Mouse (Mus musculus): ENCODE measurements at regions not wholly inside any gene's neighbourhood (a gene's known extent, or its start where the extent isn't known, plus 50 kb on each side); places are given as distances from the start of the nearest gene placed in this dataset.
A peak's percentile ranks its signal among the peaks of the same experiment; 100 is the strongest.

DNA sequence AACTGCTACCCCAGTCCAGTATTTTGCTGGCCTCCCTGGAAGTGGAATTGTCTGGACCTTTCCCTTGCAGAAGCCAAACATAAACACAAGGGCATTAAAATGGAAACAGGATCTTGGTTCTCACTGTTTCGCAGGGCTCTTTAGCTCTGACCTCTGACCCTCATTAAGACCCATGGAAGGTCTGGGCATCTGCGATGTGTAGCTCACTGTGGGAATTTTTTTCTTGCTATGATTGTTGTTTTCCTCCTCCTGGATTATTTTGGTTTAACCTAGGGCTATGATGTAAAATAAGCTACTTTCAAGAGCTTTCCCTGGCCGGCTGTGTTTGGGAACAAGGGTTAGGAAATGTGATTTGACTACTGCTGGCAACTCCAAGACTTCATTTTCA is 158.1 kb upstream of the Dph6 start:
- intact Hi-C loops (cut with DNase I) = no loop called here
- no peak for DNase-seq (ENCODE audit: low spot score in 2 of 2)

DNA sequence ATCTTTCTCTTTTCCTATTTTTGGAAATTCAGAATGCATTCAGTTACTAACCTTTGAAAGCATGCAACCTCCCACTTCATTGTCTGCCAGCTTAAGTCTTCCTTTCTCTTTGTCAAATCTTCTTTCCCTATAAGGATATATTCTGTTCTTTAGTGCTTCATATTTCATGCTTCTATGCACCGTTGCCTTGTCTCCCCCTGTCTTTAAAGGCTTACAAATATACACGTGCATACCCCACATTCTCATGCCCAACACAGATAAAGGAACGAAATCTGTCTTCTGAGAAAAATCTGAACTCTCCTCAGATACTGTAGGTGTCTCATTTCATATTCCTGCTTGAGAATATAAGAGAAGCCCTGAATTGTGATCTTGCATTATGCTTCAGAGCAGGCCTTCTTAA is 167.9 kb upstream of the Dph6 start:
- no peak for DNase-seq (ENCODE audit: low spot score in 2 of 2)
- intact Hi-C loops (cut with DNase I) = no loop called here

DNA sequence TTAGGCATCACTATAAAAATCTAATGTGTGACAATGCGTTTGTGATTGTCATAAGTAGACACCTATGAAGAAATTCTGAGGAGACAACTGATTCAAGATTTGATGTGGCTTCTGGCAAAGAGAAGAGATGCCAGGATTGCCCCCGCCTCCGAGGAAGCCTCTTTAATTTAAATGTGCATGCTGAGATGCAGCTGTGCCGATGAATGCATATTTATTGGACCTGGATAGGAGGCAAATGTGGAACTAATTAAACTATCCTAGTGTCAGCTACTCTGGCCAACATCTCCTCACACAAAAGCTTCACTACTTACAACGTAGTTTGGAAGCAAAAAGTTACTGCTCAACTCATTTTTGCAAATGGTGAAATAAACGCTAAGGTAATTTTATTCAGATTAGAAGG is 173.4 kb upstream of the Dph6 start:
- no peak for DNase-seq (ENCODE audit: low spot score in 2 of 2)
- intact Hi-C loops (cut with DNase I) = no loop called here

DNA sequence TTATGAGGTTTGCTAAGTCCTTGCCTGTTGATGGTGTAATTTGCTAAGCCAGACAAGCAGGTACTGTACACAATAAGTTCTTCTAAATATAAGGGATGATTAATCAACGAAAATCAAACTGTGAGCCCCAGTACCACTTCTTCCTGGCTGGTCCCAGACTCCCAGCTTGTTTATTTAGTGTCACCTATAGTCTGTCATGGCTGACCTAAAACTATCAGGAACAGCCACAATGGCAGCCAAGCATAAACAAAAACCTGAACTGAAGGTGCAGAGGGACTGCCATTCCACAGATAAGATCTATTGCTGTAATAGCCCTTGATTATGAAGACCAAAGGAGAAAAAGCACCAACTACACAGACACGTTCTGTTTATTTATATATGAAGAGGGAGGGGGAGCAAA is 180.9 kb upstream of the Dph6 start:
- intact Hi-C loops (cut with DNase I) = no loop called here
- no peak for DNase-seq (ENCODE audit: low spot score in 2 of 2)

DNA sequence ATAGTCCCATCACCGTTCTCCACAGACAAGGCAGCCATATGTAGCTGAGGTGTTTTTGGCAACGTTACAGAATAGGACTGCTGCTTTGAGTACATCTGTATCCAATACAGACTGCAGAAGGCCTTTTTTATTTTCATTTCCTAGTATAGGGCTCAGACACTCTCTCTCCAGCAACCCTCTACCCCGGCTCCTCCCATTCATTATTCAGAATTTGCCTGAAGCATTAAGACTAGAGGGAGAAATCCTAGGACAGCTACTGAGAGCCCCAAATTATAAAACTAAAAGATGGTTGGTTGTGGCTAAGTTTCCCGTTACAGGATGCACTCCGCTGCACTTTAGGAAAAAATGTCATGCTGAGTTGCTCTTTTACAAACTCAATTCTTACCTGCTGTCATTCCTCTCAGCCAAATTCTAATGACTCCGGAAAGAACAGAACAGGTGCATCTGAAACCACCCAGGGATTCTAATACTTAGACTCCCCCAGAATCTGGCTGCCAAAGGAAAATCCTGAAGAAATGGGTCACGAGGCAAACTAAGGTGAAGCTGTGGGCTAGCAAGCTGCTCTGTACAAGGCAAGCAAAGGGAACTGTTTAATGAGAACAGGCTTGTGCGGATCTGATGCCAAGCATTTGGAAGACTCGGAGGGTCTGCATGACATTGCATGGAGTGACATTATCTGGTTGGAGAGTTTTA is 189.1 kb upstream of the Dph6 start:
- no peak for DNase-seq (ENCODE audit: low spot score in 2 of 2)
- intact Hi-C loops (cut with DNase I) = no loop called here

DNA sequence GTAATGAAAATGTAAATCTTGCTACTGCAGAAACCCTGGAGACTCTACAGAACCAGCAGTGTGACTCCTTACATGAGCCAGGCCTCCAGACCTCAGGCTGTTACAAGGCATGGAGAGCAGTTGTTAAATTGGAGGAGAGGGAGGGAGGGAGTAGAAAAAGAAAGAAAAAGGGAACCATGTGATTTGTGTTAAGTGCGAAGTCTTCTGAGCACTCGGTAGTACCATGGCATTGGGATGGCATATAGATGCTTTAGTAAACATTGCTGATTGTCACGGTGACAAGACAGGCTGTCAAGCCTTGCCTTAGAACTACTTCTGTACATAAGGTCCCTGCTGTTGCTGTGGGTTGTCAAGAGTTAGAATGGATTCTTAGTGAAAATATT is 189.6 kb upstream of the Dph6 start:
- DNase-seq (ENCODE audit: low spot score in 2 of 2) = no peak
- intact Hi-C loops (cut with DNase I) = no loop called here

DNA sequence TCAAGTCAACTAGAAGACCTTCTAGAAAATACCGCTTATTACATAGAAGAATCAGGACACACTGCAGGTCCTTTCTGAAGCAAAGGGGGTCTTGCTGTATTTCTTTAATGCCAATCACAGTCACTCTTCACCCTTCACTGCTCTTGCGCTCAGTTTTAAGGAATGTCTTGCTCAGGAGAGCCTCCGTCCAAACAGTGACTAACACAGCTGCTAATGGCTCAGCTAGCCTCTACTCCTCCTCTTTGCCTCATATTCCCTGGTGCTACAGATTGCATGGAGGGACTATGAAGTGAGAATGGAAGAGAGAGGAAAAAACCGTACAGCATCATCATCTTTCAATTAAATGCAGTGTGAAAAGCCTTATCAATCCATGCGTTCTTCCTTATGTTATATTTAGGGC is 193.7 kb upstream of the Dph6 start:
- no peak for DNase-seq (ENCODE audit: low spot score in 2 of 2)
- intact Hi-C loops (cut with DNase I) = no loop called here

DNA sequence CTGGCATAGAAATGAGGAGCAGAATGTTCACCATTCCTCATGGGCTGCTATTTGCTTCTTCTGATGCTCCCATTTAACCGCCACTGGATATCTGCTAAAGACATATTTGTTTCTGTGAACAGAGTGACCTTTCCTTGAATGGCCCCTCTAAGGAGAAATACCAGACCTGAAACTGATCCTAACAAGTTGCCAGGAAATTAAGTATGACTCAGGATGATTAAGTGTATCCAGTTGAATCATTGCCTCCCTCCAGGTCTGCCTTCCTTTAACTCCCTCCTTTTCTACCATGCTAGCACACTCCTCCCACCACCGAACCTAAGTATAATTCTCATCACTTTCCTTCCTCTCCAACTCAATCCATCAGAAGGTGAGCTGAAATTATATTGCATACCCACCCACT is 194.2 kb upstream of the Dph6 start:
- DNase-seq (ENCODE audit: low spot score in 2 of 2) = no peak
- intact Hi-C loops (cut with DNase I) = no loop called here

DNA sequence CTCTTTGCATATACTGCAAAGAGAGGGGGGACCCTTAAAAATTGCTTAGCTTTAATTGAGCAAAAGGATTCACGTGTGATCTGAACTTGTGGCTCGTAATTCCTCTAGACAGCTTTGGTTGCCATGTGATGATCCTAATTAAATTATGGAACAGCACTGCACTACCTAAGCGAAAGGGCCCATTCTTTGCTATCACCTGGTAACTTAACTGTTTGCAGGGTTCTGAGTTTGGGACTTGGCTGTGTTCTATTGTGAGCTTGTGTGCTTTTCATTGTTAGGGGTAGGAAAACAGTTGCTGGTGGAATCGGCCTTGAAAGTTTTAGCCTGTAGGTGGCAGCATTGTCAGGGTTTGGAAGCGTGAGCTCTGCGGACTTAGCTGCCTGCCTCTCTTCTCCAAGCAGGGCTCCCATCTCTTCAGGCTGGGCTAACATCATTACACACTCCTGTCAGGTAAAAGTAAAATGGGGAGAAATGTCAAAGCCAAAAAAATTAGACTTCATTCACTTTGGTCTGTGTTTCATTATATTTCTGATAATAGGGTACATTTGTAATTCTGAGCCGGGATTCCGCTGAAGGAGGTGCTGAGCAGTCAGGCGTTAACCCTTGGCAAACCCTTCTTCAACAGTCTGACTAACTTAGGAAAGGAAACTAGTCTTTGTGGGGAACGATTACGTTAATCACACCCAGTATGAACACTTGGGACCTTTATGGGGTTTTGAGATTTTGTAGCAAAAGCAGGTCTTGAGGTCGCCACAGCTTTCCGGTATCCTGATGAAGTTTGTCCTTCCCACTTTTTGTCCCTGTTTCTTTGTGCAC is 199.2 kb upstream of the Dph6 start:
- intact Hi-C loops (cut with DNase I) = loop anchor here (5.0 to 10.0 kb wide), 4 partner anchors 589 to 1251 kb away; no protein-coding TSS in a partner anchor

DNA sequence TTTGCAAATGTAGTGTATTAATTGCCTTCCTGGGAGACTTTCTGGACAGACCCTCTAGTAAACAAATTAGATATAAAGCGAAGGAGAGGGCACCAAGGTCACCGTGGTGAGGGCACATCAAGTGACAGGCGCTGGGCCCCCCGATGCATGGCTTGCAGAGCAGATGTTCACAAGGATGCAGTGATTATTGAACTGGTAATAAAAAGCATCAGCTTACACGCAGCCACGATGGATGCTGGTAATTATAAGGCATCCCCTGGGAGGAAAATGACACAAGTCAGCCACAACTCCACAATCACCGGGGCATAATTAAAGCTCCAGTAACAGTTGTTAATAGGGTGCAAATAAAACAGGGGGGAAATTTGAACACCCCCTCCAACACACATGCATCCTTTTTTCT is 217.5 kb upstream of the Dph6 start:
- no peak for DNase-seq (ENCODE audit: low spot score in 2 of 2)

More for the DNA sequence above, 199.2 kb upstream of the Dph6 start:
- DNase-seq (ENCODE audit: low spot score in 2 of 2) = peak; percentile 74 to 90

DNA sequence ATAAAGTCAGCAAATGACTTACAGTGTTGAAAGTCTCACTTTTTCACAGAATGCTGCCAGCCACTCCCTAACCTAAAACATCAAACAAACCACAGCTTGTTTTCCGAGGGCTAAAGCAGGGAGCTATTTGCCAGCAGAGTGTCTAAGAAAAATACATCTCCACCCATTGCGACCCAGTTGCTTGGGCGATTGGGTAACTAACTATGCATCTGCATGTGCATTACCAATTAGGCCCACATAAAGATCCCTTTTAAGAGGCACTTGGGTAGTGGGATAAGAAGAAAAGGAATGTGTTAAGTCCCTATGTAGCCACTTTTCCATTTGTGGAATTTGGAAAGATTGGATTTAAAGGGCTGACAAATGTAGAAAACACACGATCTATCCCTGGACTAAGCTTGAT is 218.3 kb upstream of the Dph6 start:
- no peak for DNase-seq (ENCODE audit: low spot score in 2 of 2)
- intact Hi-C loops (cut with DNase I) = no loop called here

More for the DNA sequence above, 217.5 kb upstream of the Dph6 start:
- intact Hi-C loops (cut with DNase I) = no loop called here

DNA sequence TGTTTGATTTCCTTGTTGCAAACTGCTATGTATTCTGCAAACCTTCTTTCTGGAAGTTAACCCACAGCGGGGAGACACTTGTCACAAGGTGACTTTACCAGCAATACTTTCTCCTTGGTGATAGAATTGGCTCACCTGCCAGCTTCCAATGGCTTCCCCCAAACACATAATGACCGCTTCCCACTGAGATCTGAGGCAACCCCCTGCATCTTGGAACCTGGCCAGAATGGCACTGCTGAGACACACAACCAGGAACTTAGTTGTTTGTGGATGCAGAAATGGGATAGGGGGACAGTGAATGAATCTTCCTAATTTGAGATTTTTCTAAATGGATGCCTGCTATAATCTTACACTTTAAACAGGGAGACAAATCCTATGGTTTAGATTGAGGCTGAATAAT is 224.3 kb upstream of the Dph6 start:
- no peak for DNase-seq (ENCODE audit: low spot score in 2 of 2)
- intact Hi-C loops (cut with DNase I) = no loop called here

DNA sequence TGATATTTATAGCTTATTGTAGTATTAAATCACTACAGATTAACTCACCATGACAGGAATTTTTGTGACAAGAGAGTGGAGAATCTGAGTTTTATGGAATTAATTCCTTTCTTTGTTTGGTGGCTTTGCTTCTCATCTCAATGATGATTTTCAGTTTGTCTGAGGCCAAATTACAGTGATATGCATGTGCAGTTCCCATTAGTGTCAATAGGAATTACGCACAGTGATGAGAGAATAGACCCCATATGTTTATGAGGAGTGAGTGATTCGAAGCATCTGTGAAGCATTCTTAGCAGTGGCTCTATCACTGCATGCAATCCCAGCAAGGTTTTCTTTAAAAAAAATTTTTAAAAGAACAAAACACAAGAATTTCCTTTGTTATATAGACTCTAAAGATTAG is 225.0 kb upstream of the Dph6 start:
- no peak for DNase-seq (ENCODE audit: low spot score in 2 of 2)
- intact Hi-C loops (cut with DNase I) = no loop called here

DNA sequence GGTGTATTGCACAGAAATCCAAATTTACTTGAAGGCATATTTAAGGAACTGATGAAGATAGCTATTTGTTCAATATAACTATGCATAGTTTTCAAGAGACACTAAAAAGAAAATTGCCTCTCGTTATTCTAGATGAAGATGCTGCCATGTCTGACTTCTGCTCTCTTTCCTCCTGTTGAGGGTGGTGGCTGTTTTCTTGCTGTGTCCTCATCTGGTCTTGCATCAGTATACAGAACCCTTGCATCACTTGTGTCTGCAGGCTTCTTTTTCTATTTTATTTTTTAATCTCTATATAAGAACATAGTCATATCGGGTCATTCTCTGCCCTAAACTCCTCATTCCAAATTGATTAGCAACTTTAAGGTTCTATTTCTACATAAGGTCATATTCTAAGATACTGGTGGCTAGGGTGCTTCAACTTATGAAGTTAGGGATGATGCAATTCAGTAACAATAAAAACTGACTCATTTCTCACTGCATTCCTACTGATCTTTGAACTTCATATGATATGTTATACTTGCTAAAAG is 231.0 kb upstream of the Dph6 start:
- intact Hi-C loops (cut with DNase I) = no loop called here
- no peak for DNase-seq (ENCODE audit: low spot score in 2 of 2)

DNA sequence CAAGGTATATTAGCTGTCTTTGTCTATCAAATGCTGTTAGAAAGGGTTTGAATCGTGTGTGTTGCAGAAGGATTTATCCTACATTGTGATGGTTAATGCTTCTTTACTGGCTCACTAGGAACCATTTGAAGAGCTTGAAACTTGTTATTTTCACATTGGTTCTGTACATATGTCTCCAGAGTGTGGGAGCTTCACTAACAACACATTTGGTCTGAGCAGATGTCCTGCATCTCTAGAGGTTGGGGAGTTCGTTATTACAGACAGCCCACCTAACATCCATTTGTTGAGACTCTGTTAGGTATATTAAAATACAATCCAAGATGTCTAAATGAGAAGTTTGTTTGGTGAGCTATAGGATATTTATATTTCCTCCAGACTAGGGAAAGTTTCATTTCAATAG is 244.0 kb upstream of the Dph6 start:
- intact Hi-C loops (cut with DNase I) = no loop called here
- no peak for DNase-seq (ENCODE audit: low spot score in 2 of 2)

DNA sequence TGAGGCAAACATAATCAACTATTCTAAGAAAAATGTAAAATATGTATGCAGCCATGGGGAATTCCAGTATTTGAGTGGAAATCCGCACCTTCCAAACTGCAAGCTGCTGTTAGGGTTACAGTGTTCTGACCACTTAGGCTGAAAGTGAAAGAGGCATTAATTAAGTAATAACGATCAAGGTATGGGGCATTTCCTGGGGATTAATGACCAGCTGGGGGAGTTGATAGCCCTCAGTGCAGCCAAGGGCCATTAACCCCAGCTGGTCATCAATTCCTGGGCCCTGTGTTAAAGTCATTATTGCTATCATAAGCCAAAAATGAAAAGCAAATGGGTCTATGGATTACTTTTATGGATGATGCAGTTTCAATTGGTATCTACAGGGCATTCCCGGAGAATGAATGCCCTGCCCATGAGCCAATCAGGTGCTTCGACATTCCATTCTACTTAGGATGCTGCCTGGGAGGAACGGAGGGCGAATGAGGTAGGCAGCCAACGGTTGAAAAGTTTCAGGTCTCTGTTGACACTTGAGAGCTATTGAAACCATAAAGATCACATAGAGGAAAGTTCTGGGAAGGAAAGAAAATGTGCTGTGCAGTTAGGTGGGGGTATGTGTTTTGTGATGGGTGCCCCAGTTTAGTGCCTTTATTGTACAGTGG is 257.2 kb upstream of the Dph6 start:
- intact Hi-C loops (cut with DNase I) = no loop called here
- DNase-seq (ENCODE audit: low spot score in 2 of 2) = no peak

DNA sequence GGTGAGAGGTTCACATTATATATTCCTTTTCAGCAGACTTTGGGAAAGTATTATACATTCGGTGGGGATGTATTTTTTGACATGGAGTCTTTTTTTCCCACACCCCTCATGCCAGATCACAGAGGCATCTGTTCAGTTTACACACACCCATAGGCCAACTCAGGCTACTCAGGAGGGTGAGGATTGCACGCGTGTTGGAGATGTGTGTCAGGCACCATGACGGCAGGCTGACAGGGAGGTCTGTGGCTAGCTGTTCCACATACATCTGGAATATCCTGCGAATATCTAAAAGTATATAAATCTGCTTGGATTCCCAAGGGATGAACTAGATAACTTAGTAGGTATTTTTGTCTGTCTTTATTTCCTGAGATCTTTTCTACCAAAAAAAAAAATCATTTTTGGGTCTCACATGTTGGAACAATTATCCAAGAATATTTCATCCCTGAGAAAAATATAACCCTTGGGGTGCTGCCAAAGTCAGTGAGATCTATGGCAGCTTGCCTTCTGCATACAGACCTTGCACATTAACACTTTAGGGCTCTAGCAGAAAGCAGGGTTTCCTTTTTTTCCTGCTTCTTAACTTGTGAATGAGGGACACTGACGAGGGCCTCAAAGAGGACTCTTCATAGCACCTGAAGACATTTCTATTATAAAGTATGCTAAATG is 260.4 kb upstream of the Dph6 start:
- DNase-seq (ENCODE audit: low spot score in 2 of 2) = peak in 1 of 2 experiments; percentile 10
- intact Hi-C loops (cut with DNase I) = no loop called here

DNA sequence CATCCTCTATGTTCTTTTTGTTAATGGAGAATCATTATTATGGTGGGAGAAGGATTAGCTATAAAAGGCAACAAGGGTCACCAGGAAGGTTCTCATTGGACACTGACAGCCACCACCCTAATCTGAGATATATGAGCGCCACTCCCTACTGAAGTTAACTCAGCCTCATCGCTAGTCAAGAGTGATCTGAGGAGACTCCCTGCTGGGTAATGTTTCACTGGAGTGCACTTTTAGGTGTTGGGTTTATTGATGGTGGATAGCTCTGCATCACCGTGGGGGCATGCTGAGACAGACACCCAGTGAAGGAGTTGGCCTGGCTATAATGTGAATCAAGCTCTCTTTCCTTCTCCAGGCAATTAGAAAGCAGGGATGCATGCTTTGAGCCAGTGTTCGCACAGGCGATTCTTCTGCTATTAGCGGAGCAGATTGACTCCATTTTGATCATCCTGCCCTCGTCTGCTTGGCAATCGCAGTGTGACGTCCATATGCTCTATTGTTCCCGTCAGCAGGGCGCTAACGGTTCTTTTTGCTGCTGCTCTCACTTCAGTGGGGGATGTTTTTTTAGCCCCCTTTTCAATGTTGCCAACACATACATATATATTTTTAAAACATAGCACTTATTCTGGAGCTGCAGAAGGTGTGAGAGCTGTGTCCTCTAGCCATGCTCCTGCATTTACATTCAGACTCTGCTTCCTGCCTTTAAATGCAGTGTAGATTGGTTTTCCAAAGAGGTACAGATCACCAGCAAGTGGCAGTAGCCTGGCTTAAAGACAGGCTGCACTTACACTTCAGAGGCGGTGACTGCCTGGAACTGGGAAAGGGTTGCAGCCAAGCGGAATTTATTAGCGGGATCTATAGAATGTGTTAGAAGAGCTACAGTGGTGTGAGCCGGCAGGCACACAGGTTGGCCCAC is 263.9 kb upstream of the Dph6 start:
- intact Hi-C loops (cut with DNase I) = no loop called here
- DNase-seq (ENCODE audit: low spot score in 2 of 2) = peak; percentile 7 to 20

DNA sequence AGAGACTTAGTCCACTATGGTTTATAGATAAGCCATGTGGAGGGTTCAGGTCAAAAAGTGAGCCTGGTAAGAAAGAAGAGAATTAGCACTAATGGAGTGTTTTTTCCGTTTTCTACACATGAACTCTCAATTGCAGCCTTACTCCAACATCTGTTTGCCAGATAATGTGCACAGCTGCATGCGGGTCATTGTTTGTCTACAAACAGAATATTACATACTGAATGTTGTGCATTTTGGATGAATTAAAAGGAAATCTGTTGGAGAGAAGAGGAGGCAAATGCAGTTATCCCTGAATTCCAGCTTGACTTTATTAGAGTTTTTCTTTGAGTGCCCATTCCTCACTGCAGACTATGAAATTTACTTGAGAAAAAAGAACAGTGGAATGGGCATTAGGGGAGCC is 269.1 kb upstream of the Dph6 start:
- intact Hi-C loops (cut with DNase I) = no loop called here
- no peak for DNase-seq (ENCODE audit: low spot score in 2 of 2)

Measured in left cerebral cortex, postnatal 14 days (tissue).